Mouse (Mus musculus) MEL (cell line): ENCODE data around the gene Spata32.

Source experiments
- GATA1 ChIP-seq: IDR thresholded peaks from 2 replicates; pipeline ENCODE4 v1.6.1; 2011; ENCODE audit warnings: low read depth, low read length, improper control_type of control experiment
- NELFE ChIP-seq: IDR thresholded peaks from 2 replicates; pipeline ENCODE4 v1.6.1; 2011; ENCODE audit warnings: low read depth, low read length, improper control_type of control experiment
- POLR2A ChIP-seq, 2 experiments: IDR thresholded peaks; 2 replicates each; pipeline ENCODE4 v1.6.1; 2011 to 2012; ENCODE audit warnings: low read length in 2 of 2, mild to moderate bottlenecking in 2 of 2, control low read depth in 1 of 2, improper control_type of control experiment in 1 of 2, low read depth in 1 of 2, moderate library complexity in 1 of 2; ENCODE audit not compliant: control insufficient read depth in 1 of 2, insufficient read depth in 1 of 2, poor library complexity in 1 of 2
- USF1 ChIP-seq: IDR thresholded peaks from 2 replicates; pipeline ENCODE4 v1.6.1; 2014; ENCODE audit warnings: low read depth, mild to moderate bottlenecking, inconsistent platforms, low read length, improper control_type of control experiment, moderate library complexity

GRCm38 (mm10) chr11:103217790-103218516 lies at the start of gene Spata32:
- TF ChIP-seq NELFE (no peak), USF1 (no peak), GATA1 (no peak), POLR2A (IDR thresholded peaks at IDR 0.05; ENCODE audit: control insufficient read depth in 1 of 2, insufficient read depth in 1 of 2, low read depth in 1 of 2, low read length in 2 of 2, poor library complexity in 1 of 2) (no peak)
